Mouse (Mus musculus) heart, embryonic 10.5 days (tissue): ENCODE measurements around the gene Gm3233. TPM values are rescaled to one million over a fixed set of nuclear protein-coding genes. Genes with fewer than 3 reads are reported as not detected.
"Not testable (repeated sequence)": the region's sequence is repeated elsewhere in the genome, so short reads cannot be mapped to it uniquely, and the experiment has no call there.

Source experiments
- DNase-seq: peaks from one replicate; pipeline ENCODE4 v3.0.0-alpha.2; 2017; ENCODE audit warnings: low spot score
- H3K27ac ChIP-seq: fragments of 300-500 bp; sonication (generic); 2 replicates; pipeline ENCODE4 v1.5.1; 2016; ENCODE audit warnings: mild to moderate bottlenecking
- H3K27me3 ChIP-seq: fragments of 300-500 bp; sonication (generic); 2 replicates; pipeline ENCODE4 v1.6.1; 2016; ENCODE audit warnings: mild to moderate bottlenecking; ENCODE audit not compliant: poor library complexity, insufficient read depth, severe bottlenecking
- H3K36me3 ChIP-seq: fragments of 300-500 bp; sonication (generic); 2 replicates; pipeline ENCODE4 v1.6.1; 2016; ENCODE audit warnings: mild to moderate bottlenecking, moderate library complexity
- H3K4me1 ChIP-seq: fragments of 300-500 bp; sonication (generic); 2 replicates; pipeline ENCODE4 v1.6.1; 2016; ENCODE audit warnings: mild to moderate bottlenecking
- H3K4me3 ChIP-seq: fragments of 300-500 bp; sonication (generic); 2 replicates; pipeline ENCODE4 v1.5.1; 2016; ENCODE audit warnings: mild to moderate bottlenecking, moderate library complexity
- H3K9me3 ChIP-seq: fragments of 300-500 bp; sonication (generic); 2 replicates; pipeline ENCODE4 v1.6.1; 2016; ENCODE audit warnings: mild to moderate bottlenecking, moderate library complexity
- WGBS: fragments of 180-500 bp; shearing (Covaris S2); methylation state at CpG from one replicate; pipeline ENCODE4 v1.1.7; 2016; 5-methylcytosine and 5-hydroxymethylcytosine counted together
- polyA plus RNA-seq: library from polyadenylated mRNA; unstranded; fragments of >200 nt; fragmentation: Nextera tagmentation; extraction: Ambion mirVana; gene quantifications from 2 replicates; pipeline ENCODE4 v1.2.1, GENCODE M21; 2016

Gene Gm3233
- polyA plus RNA-seq, 1 experiment from 2014 or later, result not detected

DNA sequence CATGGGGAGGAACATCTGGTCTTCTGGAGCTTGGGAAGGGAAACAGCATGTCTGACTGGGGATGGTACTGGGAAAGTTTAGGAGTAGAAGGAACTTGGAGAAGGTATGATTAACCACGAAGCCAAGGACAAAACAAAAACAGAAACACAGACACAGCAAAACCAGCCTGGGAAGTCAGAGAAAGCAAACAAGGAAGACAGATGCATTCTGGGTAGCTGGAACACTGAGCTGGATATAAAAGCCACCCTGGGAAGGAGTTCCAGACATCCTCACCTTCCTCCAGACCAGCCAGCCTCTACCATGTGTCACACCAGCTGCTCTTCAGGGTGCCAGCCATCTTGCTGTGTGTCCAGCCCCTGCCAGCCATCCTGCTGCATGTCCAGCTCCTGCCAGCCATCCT, 44.0 kb downstream of the Gm3233 start, which contains the start of gene Gm10142:
Gene Gm10142, plus strand, starts transcription at position 301 of the 400 bp plus-strand sequence.
- WGBS, result 68% methylated on average over 1 of the region's 1 CpGs

DNA sequence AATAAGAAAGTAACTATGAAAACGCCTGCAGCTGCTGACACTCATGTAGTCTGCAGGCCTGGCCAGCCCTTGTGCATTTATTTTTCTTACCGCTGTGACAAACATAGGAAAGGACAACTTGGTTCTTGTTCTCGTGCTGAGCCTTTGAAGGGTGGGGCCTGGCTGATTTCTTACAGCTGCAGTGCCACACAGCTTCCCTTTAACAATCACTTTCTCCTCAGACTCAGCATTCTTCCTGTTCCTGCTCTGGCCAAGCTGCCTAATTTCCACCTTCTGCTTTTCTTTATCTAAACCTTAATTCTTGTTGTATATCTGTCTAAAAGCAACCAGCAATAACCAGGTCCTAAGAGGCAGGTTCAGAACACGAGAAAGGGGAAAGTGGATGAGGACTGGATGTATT, 45.7 kb downstream of the Gm3233 start:
- no peak overlapping the region for H3K4me3 ChIP-seq
- no peaks in the 10 kb centered on the region for H3K9me3 ChIP-seq
- H3K27ac ChIP-seq, result no peak overlapping the region
- no peaks in the 10 kb centered on the region for H3K27me3 ChIP-seq
- WGBS, result 64% methylated on average over 4 of the region's 4 CpGs
- H3K36me3 ChIP-seq, result no peaks in the 10 kb centered on the region
- H3K4me1 ChIP-seq, result no peaks in the 10 kb centered on the region
- no peak for DNase-seq

More for the DNA sequence above, 44.0 kb downstream of the Gm3233 start, which contains the start of gene Gm10142:
- Histone ChIP-seq H3K27ac (no peak within 1 kb of the TSS), H3K9me3 (0 out of 2 replicates have a peak, but pooled peaks cover 1% of the 10 kb centered on the region), H3K4me3 (no peak within 1 kb of the TSS), H3K27me3 (no peaks in the 10 kb centered on the region), H3K36me3 (no peaks in the 10 kb centered on the region), H3K4me1 (no peaks in the 10 kb centered on the region)
- DNase-seq, result no peak

GRCm38 (mm10) chr10:77711157-77711556, 48.3 kb downstream of the Gm3233 start, which contains the start of gene Gm10024:
Gene Gm10024, plus strand, starts transcription at chr10:77711457.
- not testable (repeated sequence) for DNase-seq, H3K27me3 ChIP-seq, H3K36me3 ChIP-seq, H3K4me3 ChIP-seq, H3K4me1 ChIP-seq, H3K9me3 ChIP-seq, H3K27ac ChIP-seq

- DNase-seq, result no peak
- Histone ChIP-seq H3K27ac (no peak overlapping the region), H3K4me1 (no peaks in the 10 kb centered on the region), H3K27me3 (no peaks in the 10 kb centered on the region), H3K4me3 (no peak overlapping the region), H3K9me3 (peaks cover 5% of the 10 kb centered on the region; the same call in 1 of the 2 replicates), H3K36me3 (no peaks in the 10 kb centered on the region)
- WGBS, result 79% methylated on average over 3 of the region's 3 CpGs
These were observed 49.7 kb downstream of the Gm3233 start for GRCm38 (mm10) chr10:77709831-77710230.

Other genes starting within 250 kb of the Gm3233 start
- 30.7 and 45.6 TPM in 2 replicates for gene Fam207a, start 243.9 kb downstream of the Gm3233 start, polyA plus RNA-seq
- gene Itgb2, start 229.4 kb downstream of the Gm3233 start, polyA plus RNA-seq, result 2.4 and 3.6 TPM in 2 replicates
- 94.9 and 97.0 TPM in 2 replicates for gene Pttg1ip, start 178.0 kb downstream of the Gm3233 start, polyA plus RNA-seq
- gene Sumo3, start 153.6 kb downstream of the Gm3233 start, polyA plus RNA-seq, result 235 and 306 TPM in 2 replicates
- gene Gm49325, start 153.5 kb downstream of the Gm3233 start, polyA plus RNA-seq, result 2.1 and 2.7 TPM in 2 replicates
- gene Ube2g2, start 137.4 kb downstream of the Gm3233 start, polyA plus RNA-seq, result 83.1 and 92.1 TPM in 2 replicates
- gene Tspear, start 73.1 kb downstream of the Gm3233 start, polyA plus RNA-seq, result 0.14 and 0.38 TPM in 2 replicates
- not detected in 2 replicates for gene Gm19402, start 68.9 kb downstream of the Gm3233 start, polyA plus RNA-seq
- not detected in 2 replicates for gene Gm9508, start 62.4 kb downstream of the Gm3233 start, polyA plus RNA-seq
- not detected in 2 replicates for gene Gm10272, start 53.1 kb downstream of the Gm3233 start, polyA plus RNA-seq
- gene Gm10024, start 48.2 kb downstream of the Gm3233 start, polyA plus RNA-seq, result not detected in 2 replicates
- not detected in 2 replicates for gene Gm10142, start 43.9 kb downstream of the Gm3233 start, polyA plus RNA-seq
- gene Krtap12-1, start 39.1 kb downstream of the Gm3233 start, polyA plus RNA-seq, result not detected in 2 replicates
- gene Gm10100, start 33.2 kb downstream of the Gm3233 start, polyA plus RNA-seq, result not detected in 2 replicates
- not detected in 2 replicates for gene Gm18596, start 17.0 kb downstream of the Gm3233 start, polyA plus RNA-seq
- not detected in 2 replicates for gene Gm9736, start 8.3 kb downstream of the Gm3233 start, polyA plus RNA-seq
- not detected in 2 replicates for gene Gm3238, start 11.6 kb upstream of the Gm3233 start, polyA plus RNA-seq
- not detected in 2 replicates for gene Gm7138, start 17.3 kb upstream of the Gm3233 start, polyA plus RNA-seq
- gene Gm3250, start 22.9 kb upstream of the Gm3233 start, polyA plus RNA-seq, result not detected in 2 replicates
- gene Gm7137, start 28.5 kb upstream of the Gm3233 start, polyA plus RNA-seq, result not detected in 2 replicates
- not detected in 2 replicates for gene Gm9639, start 35.4 kb upstream of the Gm3233 start, polyA plus RNA-seq
- not detected in 2 replicates for gene Gm19668, start 39.5 kb upstream of the Gm3233 start, polyA plus RNA-seq
- gene Gm9507, start 52.2 kb upstream of the Gm3233 start, polyA plus RNA-seq, result not detected in 2 replicates
- not detected in 2 replicates for gene Gm2696, start 55.0 kb upstream of the Gm3233 start, polyA plus RNA-seq
- not detected in 2 replicates for gene Krtap10-4, start 67.4 kb upstream of the Gm3233 start, polyA plus RNA-seq
- not detected in 2 replicates for gene Krtap10-10, start 76.3 kb upstream of the Gm3233 start, polyA plus RNA-seq
- not detected in 2 replicates for gene Gm36176, start 87.1 kb upstream of the Gm3233 start, polyA plus RNA-seq
- gene Gm10318, start 93.2 kb upstream of the Gm3233 start, polyA plus RNA-seq, result not detected in 2 replicates
- not detected in 2 replicates for gene Gm3285, start 102.3 kb upstream of the Gm3233 start, polyA plus RNA-seq
- gene Lrrc3, start 142.9 kb upstream of the Gm3233 start, polyA plus RNA-seq, result 2.7 and 4.9 TPM in 2 replicates
- 0.43 TPM in 2 replicates for gene Trpm2, start 210.9 kb upstream of the Gm3233 start, polyA plus RNA-seq
- 16.9 and 23.1 TPM in 2 replicates for gene 1810043G02Rik, start 218.8 kb upstream of the Gm3233 start, polyA plus RNA-seq